ENCODE assay signal across 24 mouse cellular contexts in the genomic region with DNA sequence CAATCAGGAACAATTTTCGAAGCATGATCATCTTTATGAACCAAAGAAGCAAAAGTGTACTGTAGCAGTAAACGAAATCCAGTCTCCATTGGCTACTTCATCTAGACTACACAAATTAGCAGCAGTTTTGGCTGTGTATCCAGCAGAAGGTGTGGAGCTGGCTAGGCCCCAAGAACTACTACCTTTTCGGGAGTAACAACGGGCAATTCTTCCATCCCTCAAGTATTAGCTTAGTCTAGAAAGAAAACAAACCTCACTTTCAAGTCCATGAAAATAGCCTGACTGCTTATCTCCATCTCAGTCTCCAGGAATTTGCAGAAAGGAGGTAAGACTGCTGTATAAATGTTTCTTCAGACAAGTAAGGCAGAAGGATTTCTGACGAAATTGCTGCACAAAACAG. TPM values are rescaled to one million over a fixed set of nuclear protein-coding genes. Genes with fewer than 3 reads are reported as not detected.
"Had no signal": no experiment of that assay in that cellular context is flagged by ENCODE, and none has a peak within 500 bp of the region (broad histone marks: within the 10 kb centered on the region; RNA-seq: fewer than 3 reads in every experiment).

No protein-coding gene starts in this region.

- H3K4me2 ChIP-seq: intestine, embryonic 15.5 days; kidney, embryonic 15.5 days; limb, embryonic 13.5 days; liver, embryonic 12.5 days; liver, embryonic 15.5 days; midbrain, embryonic 13.5 days; neural tube, embryonic 13.5 days had no signal

- H3K9me3 ChIP-seq: intestine, embryonic 15.5 days; kidney, embryonic 15.5 days; limb, embryonic 10.5 days; limb, embryonic 13.5 days; liver, embryonic 12.5 days; liver, embryonic 15.5 days; megakaryocyte, embryonic 14.5 days; midbrain, embryonic 10.5 days; midbrain, embryonic 13.5 days; neural tube, embryonic 13.5 days had no signal

- H3K4me1 ChIP-seq: intestine, embryonic 15.5 days; limb, embryonic 10.5 days; midbrain, embryonic 10.5 days had no signal

- H3K27ac ChIP-seq: intestine, embryonic 15.5 days; kidney, embryonic 15.5 days; layer of hippocampus, adult 2 months; limb, embryonic 10.5 days; limb, embryonic 13.5 days; liver, embryonic 12.5 days; liver, embryonic 15.5 days; macrophage; midbrain, embryonic 10.5 days; midbrain, embryonic 13.5 days; neural tube, embryonic 13.5 days had no signal

- ATAC-seq: intestine, embryonic 15.5 days; liver, embryonic 12.5 days; midbrain, embryonic 13.5 days; midbrain, embryonic 16.5 days had no signal

- H3K9ac ChIP-seq: intestine, embryonic 15.5 days; kidney, embryonic 15.5 days; limb, embryonic 13.5 days; liver, embryonic 12.5 days; liver, embryonic 15.5 days; midbrain, embryonic 13.5 days; neural tube, embryonic 13.5 days had no signal

- H3K36me3 ChIP-seq: intestine, embryonic 15.5 days had no signal

- H3K27me3 ChIP-seq: intestine, embryonic 15.5 days; kidney, embryonic 15.5 days; limb, embryonic 13.5 days; liver, embryonic 12.5 days; liver, embryonic 15.5 days; megakaryocyte, embryonic 14.5 days; midbrain, embryonic 13.5 days; neural tube, embryonic 13.5 days had no signal

- H3K4me3 ChIP-seq: intestine, embryonic 15.5 days; kidney, embryonic 15.5 days; layer of hippocampus, adult 2 months; limb, embryonic 10.5 days; limb, embryonic 13.5 days; liver, embryonic 12.5 days; liver, embryonic 15.5 days; megakaryocyte, embryonic 14.5 days; midbrain, embryonic 10.5 days; midbrain, embryonic 13.5 days; myocyte; neural tube, embryonic 13.5 days had no signal

- DNase-seq: kidney, adult 11 months; kidney, adult 8-10 months; kidney, postnatal 10 days; layer of hippocampus, adult 9-11 months; liver; right cerebral cortex, adult 18-20 months; right cerebral cortex, postnatal 25 days; spleen, adult 18-20 months; thymus, adult 18-20 months; thymus, postnatal 36 days had no signal

RNA-seq across cellular contexts. Expression of a gene that starts 47.9 kb away (rescaled TPM):
- polyA plus RNA-seq: limb, embryonic 10.5 days; liver, embryonic 12.5 days; liver, embryonic 15.5 days; macrophage; myocyte had no signal
